Mouse (Mus musculus) heart, embryonic 11.5 days (tissue): Measurements from ENCODE around the gene Paxip1. TPM values are rescaled to one million over a fixed set of nuclear protein-coding genes. Genes with fewer than 3 reads are reported as not detected.

ENCODE experiments used
- ATAC-seq: fragments of 200-750 bp; cut with Nextera tagmentation; replicated peaks from 2 replicates; pipeline ENCODE4 v1.8.0; 2017; ENCODE audit warnings: moderate library complexity; ENCODE audit not compliant: insufficient number of reproducible peaks, low FRiP score, low TSS enrichment
- H3K27ac ChIP-seq: fragments of 300-500 bp; sonication (generic); 2 replicates; pipeline ENCODE4 v1.5.1; 2014; ENCODE audit warnings: mild to moderate bottlenecking, low read depth, low read length
- H3K27me3 ChIP-seq: fragments of 300-500 bp; sonication (generic); 2 replicates; pipeline ENCODE4 v1.6.1; 2014; ENCODE audit warnings: mild to moderate bottlenecking, low read length, mixed read lengths; ENCODE audit not compliant: control insufficient read depth, insufficient read depth
- H3K36me3 ChIP-seq: fragments of 300-500 bp; sonication (generic); 2 replicates; pipeline ENCODE4 v1.6.1; 2014; ENCODE audit warnings: mild to moderate bottlenecking, low read length, moderate library complexity, mixed read lengths; ENCODE audit not compliant: control insufficient read depth, insufficient read depth
- H3K4me1 ChIP-seq: fragments of 300-500 bp; sonication (generic); 2 replicates; pipeline ENCODE4 v1.6.1; 2014; ENCODE audit warnings: low read length; ENCODE audit not compliant: control insufficient read depth, insufficient read depth
- H3K4me2 ChIP-seq: fragments of 300-500 bp; sonication (generic); 2 replicates; pipeline ENCODE4 v1.6.1; 2014; ENCODE audit warnings: mild to moderate bottlenecking, moderate library complexity
- H3K4me3 ChIP-seq: fragments of 300-500 bp; sonication (generic); 2 replicates; pipeline ENCODE4 v1.5.1; 2014; ENCODE audit warnings: low read depth, low read length
- H3K9ac ChIP-seq: fragments of 300-500 bp; sonication (generic); 2 replicates; pipeline ENCODE4 v1.6.1; 2014; ENCODE audit warnings: mild to moderate bottlenecking, low read depth, low read length, moderate library complexity
- H3K9me3 ChIP-seq: fragments of 300-500 bp; sonication (generic); replicated peaks from 2 replicates; pipeline ENCODE4 v1.6.1; 2016; ENCODE audit warnings: low read length; ENCODE audit not compliant: control insufficient read depth
- WGBS: fragments of 180-500 bp; shearing (Covaris S2); extraction: QIAGEN DNeasy Blood & Tissue Kit; methylation state at CpG from one replicate; pipeline ENCODE4 v1.1.7; 2014; ENCODE audit not compliant: insufficient replicate concordance; 5-methylcytosine and 5-hydroxymethylcytosine counted together
- polyA plus RNA-seq: library from polyadenylated mRNA; unstranded; fragments of >200 nt; fragmentation: Nextera tagmentation; extraction: Ambion mirVana; gene quantifications from 2 replicates; pipeline ENCODE4 v1.2.1, GENCODE M21; 2014

Paxip1 gene
- polyA plus RNA-seq, result 27.2 and 28.2 TPM in 2 replicates

- under 1% methylated on average over 65 of the region's 73 CpGs for WGBS
These were observed at the start of gene Paxip1 for GRCm38 (mm10) chr5:27791303-27792172. Paxip1 (minus strand) TSS chr5:27791691.

GRCm38 (mm10) chr5:27838061-27838460 lies 46.6 kb upstream of the Paxip1 start:
- Histone ChIP-seq H3K4me2 (no peak overlapping the region), H3K27ac (no peak overlapping the region), H3K9me3 (no peaks in the 10 kb centered on the region), H3K36me3 (no peaks in the 10 kb centered on the region), H3K9ac (no peak overlapping the region), H3K4me1 (no peaks in the 10 kb centered on the region), H3K27me3 (peaks cover 21% of the 10 kb centered on the region), H3K4me3 (no peak overlapping the region)
- no peak for ATAC-seq
- WGBS, result 53% methylated on average over 4 of the region's 4 CpGs

More at GRCm38 (mm10) chr5:27791303-27792172, at the start of gene Paxip1:
- Histone ChIP-seq H3K4me1 (peaks cover 14% of the 10 kb centered on the region), H3K4me2 (peak within 1 kb of the TSS; percentile 77), H3K36me3 (peaks cover 13% of the 10 kb centered on the region), H3K9me3 (no peaks in the 10 kb centered on the region), H3K4me3 (peak within 1 kb of the TSS; percentile 66), H3K27me3 (no peaks in the 10 kb centered on the region), H3K9ac (peak within 1 kb of the TSS; percentile 86), H3K27ac (peak within 1 kb of the TSS; percentile 93)
- peak; percentile 96 for ATAC-seq

- Histone ChIP-seq H3K36me3 (no peaks in the 10 kb centered on the region), H3K27me3 (no peaks in the 10 kb centered on the region), H3K4me2 (no peak overlapping the region), H3K27ac (no peak overlapping the region), H3K9ac (no peak overlapping the region), H3K9me3 (no peaks in the 10 kb centered on the region), H3K4me3 (no peak overlapping the region), H3K4me1 (no peaks in the 10 kb centered on the region)
- 66% methylated on average over 2 of the region's 2 CpGs for WGBS
- ATAC-seq, result no peak
These were observed 43.6 kb upstream of the Paxip1 start for GRCm38 (mm10) chr5:27835096-27835495.

DNA sequence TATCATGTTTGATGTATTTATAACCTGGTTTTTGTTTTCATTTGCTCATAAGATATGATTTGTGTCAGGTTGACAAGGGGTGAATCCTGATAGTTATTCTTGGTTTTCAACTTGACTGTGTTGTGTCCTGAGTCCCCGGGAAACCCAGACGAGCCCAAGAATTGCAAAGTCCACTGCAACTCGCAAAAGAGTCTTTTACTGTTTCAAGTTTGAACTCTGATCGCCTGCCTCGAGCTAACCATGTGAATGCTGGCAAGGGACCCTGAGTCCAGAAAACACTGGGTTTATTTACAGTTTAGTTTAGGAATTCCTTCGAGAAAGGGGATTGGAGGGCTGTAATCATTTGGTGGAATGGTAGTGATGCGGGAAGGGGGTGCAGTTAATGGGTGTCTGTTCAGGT lies 36.5 kb upstream of the Paxip1 start:
- Histone ChIP-seq H3K4me2 (no peak overlapping the region), H3K27ac (no peak overlapping the region), H3K4me1 (no peaks in the 10 kb centered on the region), H3K9me3 (no peaks in the 10 kb centered on the region), H3K36me3 (no peaks in the 10 kb centered on the region), H3K27me3 (no peaks in the 10 kb centered on the region), H3K4me3 (no peak overlapping the region), H3K9ac (no peak overlapping the region)
- 77% methylated on average over 7 of the region's 7 CpGs for WGBS
- ATAC-seq, result no peak

DNA sequence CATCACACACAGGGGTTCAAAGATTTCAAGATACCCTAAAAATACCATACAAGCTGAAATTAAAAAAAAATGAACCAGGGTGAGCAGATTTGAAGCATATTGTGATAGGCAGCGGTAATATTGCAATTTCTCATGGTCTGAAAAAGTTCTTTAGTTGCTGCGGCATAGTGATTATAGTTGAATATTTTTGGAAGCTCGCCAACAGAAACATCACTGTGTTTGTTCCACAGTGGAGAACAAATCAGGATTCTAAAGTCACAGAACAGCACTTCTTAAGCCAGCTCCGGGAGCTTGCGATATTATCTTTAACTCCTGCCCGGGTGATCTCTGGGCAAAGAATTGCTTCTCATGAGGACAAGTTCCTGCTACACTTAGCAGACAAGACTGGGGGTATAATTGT lies 29.7 kb upstream of the Paxip1 start:
- Histone ChIP-seq H3K36me3 (no peaks in the 10 kb centered on the region), H3K27ac (no peak overlapping the region), H3K4me1 (no peaks in the 10 kb centered on the region), H3K27me3 (no peaks in the 10 kb centered on the region), H3K9me3 (no peaks in the 10 kb centered on the region), H3K9ac (no peak overlapping the region), H3K4me3 (no peak overlapping the region), H3K4me2 (no peak overlapping the region)
- WGBS, result 66% methylated on average over 6 of the region's 6 CpGs
- no peak for ATAC-seq

- no peaks in the 10 kb centered on the region for H3K36me3 ChIP-seq
- no peak overlapping the region for H3K9ac ChIP-seq
- no peaks in the 10 kb centered on the region for H3K9me3 ChIP-seq
- no peak overlapping the region for H3K27ac ChIP-seq
- H3K4me2 ChIP-seq, result no peak overlapping the region
- no peak for ATAC-seq
- no peaks in the 10 kb centered on the region for H3K27me3 ChIP-seq
- WGBS, result 58% methylated on average over 3 of the region's 3 CpGs
- H3K4me3 ChIP-seq, result no peak overlapping the region
- H3K4me1 ChIP-seq, result no peaks in the 10 kb centered on the region
These were observed 27.6 kb upstream of the Paxip1 start for GRCm38 (mm10) chr5:27818840-27819672.

DNA sequence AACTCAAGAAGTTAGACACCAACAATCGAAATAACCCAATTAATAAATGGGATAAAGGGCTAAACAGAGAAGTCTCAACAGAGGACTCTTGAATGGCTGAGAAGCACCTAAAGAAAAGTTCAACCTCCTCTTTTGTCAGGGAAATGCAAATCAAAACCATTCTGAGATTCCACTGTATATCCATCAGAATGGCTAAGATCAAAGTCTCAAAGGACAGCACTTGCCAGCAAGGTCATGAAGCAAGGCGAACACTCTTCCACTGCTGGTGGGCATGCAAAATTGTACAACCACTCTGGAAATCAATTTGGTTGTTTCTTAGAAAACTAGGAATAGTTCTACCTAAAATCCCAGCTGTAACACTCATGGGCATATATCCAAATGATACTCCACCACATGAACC lies 22.8 kb upstream of the Paxip1 start:
- Histone ChIP-seq H3K9me3 (no peaks in the 10 kb centered on the region), H3K27me3 (no peaks in the 10 kb centered on the region), H3K36me3 (no peaks in the 10 kb centered on the region), H3K27ac (no peak overlapping the region), H3K4me2 (no peak overlapping the region), H3K4me3 (no peak overlapping the region), H3K4me1 (no peaks in the 10 kb centered on the region), H3K9ac (no peak overlapping the region)
- ATAC-seq, result no peak
- WGBS, result 74% methylated on average over 2 of the region's 2 CpGs

DNA sequence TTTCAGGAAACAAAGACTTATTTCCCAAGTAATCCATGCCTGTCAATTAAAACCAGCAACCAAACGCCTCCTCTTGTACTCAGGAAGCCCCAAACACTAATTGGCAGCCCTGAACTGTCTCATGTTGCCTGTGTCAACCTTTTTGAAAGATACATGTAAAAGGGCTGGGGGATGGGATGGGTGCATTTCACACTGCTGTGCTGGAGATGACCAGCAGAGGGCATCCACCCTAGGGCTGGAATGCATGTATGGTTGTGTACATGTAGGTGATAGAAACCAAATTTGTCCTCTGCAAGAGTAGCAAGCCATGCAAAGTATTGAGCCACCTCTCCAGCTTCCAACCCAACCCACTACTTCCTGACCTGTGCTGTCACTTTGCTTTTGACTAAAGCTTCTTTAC lies 2.4 kb upstream of the Paxip1 start:
- Histone ChIP-seq H3K4me3 (no peak overlapping the region), H3K4me1 (peaks cover 14% of the 10 kb centered on the region), H3K9me3 (no peaks in the 10 kb centered on the region), H3K9ac (no peak overlapping the region), H3K36me3 (no peaks in the 10 kb centered on the region), H3K4me2 (no peak overlapping the region), H3K27ac (no peak overlapping the region), H3K27me3 (no peaks in the 10 kb centered on the region)
- no peak for ATAC-seq
- 22% methylated on average over 1 of the region's 1 CpGs for WGBS
